Mouse (Mus musculus) naive thymus-derived CD4-positive, alpha-beta T cell, adult 2 months (primary cell): ENCODE measurements at regions not wholly inside any gene's neighbourhood (a gene's known extent, or its start where the extent isn't known, plus 50 kb on each side); places are given as distances from the start of the nearest gene placed in this dataset.

Experiments
- DNase-seq: peaks from one replicate; pipeline ENCODE4 v3.0.0-alpha.2; 2011; ENCODE audit warnings: low read depth

- DNase-seq, result no peak
These were observed 53.6 kb upstream of the Mvb12b start for GRCm38 (mm10) chr2:33941316-33941715.

- DNase-seq, result no peak
These were observed 52.1 kb upstream of the Mvb12b start for GRCm38 (mm10) chr2:33939836-33940235.
